Mouse (Mus musculus): ENCODE data around the gene Nubp2. TPM values are rescaled to one million over a fixed set of nuclear protein-coding genes. Genes with fewer than 3 reads are reported as not detected.

Nubp2 gene
- 71.8 and 81.8 TPM in 2 replicates for polyA plus RNA-seq (2016; fragmentation: Nextera tagmentation; extraction: Ambion mirVana)

GRCm38 (mm10) chr17:24886134-24886931, at the start of gene Nubp2, which contains the start of gene Spsb3:
TSS of gene Nubp2 (minus strand) at chr17:24886349.
TSS of gene Spsb3 (plus strand) at chr17:24886643.
- Histone ChIP-seq H3K36me3 (replicated peaks) (peaks cover 65% of the 10 kb centered on the region), H3K27me3 (replicated peaks; ENCODE audit: low read depth, poor library complexity, severe bottlenecking) (no peaks in the 10 kb centered on the region), H3K4me3 (peak within 1 kb of the TSS; percentile 84), H3K4me1 (peaks cover 34% of the 10 kb centered on the region), H3K27ac (replicated peaks) (peak within 1 kb of the TSS; percentile 85), H3K9me3 (no peaks in the 10 kb centered on the region)
- peak; percentile 97 for DNase-seq (ENCODE audit: low spot score)
- WGBS: under 1% methylated on average over 69 of the region's 69 CpGs

- Histone ChIP-seq H3K9me3 (no peaks in the 10 kb centered on the region), H3K4me1 (peaks cover 16% of the 10 kb centered on the region), H3K27ac (replicated peaks) (peak overlapping the region; percentile 90), H3K4me3 (peak overlapping the region; percentile 94), H3K27me3 (replicated peaks; ENCODE audit: low read depth, poor library complexity, severe bottlenecking) (no peaks in the 10 kb centered on the region), H3K36me3 (replicated peaks) (peaks cover 32% of the 10 kb centered on the region)
- DNase-seq (ENCODE audit: low spot score): no peak
These were observed 49.5 kb upstream of the Nubp2 start for GRCm38 (mm10) chr17:24935666-24936065.

DNA sequence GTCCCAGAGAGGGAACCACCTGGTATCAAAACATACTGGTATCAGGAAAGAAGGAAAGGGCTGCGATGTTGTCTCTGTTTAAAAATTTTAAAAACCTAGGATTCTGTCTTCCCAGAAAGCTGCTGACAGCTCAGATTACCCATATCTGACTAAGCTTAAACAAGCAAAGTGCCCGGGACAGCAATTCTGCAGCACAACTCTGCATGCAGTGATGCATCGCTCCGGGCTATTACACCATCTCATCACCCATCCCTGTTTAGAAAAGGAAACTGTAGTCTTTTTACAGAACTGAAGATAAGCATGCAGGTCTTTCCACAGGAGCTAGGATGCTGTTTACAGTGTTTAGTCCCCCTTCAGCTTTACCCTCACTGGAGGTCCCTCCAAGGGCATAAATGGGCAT, 48.8 kb upstream of the Nubp2 start:
- Histone ChIP-seq H3K27ac (replicated peaks) (no peak overlapping the region), H3K27me3 (replicated peaks; ENCODE audit: low read depth, poor library complexity, severe bottlenecking) (no peaks in the 10 kb centered on the region), H3K36me3 (replicated peaks) (peaks cover 32% of the 10 kb centered on the region), H3K4me1 (peaks cover 16% of the 10 kb centered on the region), H3K4me3 (peak overlapping the region; percentile 94), H3K9me3 (no peaks in the 10 kb centered on the region)
- WGBS: 86% methylated on average over 4 of the region's 4 CpGs
- DNase-seq (ENCODE audit: low spot score): no peak

DNA sequence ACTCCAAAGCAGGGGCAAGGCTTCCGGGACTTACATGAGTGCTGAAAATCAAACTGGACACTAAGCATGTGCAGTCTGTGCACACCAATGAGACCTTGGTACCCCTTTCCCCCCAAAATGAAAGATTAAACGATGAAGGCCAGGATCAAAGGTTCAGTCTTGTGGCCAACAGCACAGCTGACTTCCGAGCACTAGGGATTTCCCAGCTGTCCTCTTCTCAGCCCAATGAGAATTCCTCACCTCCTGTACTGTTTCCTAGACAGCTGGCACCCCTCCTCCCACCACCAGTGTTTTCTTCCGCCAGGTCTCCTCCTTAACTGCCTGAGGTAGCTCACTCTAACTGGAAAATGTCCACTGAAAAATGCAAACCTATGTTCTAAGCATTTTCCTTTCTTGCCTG, 47.0 kb upstream of the Nubp2 start:
- no peak overlapping the region for H3K4me3 ChIP-seq
- DNase-seq (ENCODE audit: low spot score): no peak
- peaks cover 16% of the 10 kb centered on the region for H3K4me1 ChIP-seq
- peaks cover 44% of the 10 kb centered on the region for H3K36me3 ChIP-seq (replicated peaks)
- no peaks in the 10 kb centered on the region for H3K9me3 ChIP-seq
- H3K27ac ChIP-seq (replicated peaks): no peak overlapping the region
- 88% methylated on average over 4 of the region's 4 CpGs for WGBS
- no peaks in the 10 kb centered on the region for H3K27me3 ChIP-seq (replicated peaks; ENCODE audit: low read depth, poor library complexity, severe bottlenecking)

- WGBS: 91% methylated on average over 4 of the region's 4 CpGs
- H3K27ac ChIP-seq (replicated peaks): no peak overlapping the region
- H3K4me3 ChIP-seq: no peak overlapping the region
- no peaks in the 10 kb centered on the region for H3K27me3 ChIP-seq (replicated peaks; ENCODE audit: low read depth, poor library complexity, severe bottlenecking)
- H3K4me1 ChIP-seq: peaks cover 16% of the 10 kb centered on the region
- DNase-seq (ENCODE audit: low spot score): no peak
- no peaks in the 10 kb centered on the region for H3K9me3 ChIP-seq
- H3K36me3 ChIP-seq (replicated peaks): peaks cover 51% of the 10 kb centered on the region
These were observed 46.3 kb upstream of the Nubp2 start for GRCm38 (mm10) chr17:24932431-24932830.

GRCm38 (mm10) chr17:24929506-24929905, 43.4 kb upstream of the Nubp2 start:
- Histone ChIP-seq H3K4me1 (peaks cover under 1% of the 10 kb centered on the region; the same call in 1 of the 2 replicates), H3K9me3 (no peaks in the 10 kb centered on the region), H3K27ac (replicated peaks) (no peak overlapping the region), H3K27me3 (replicated peaks; ENCODE audit: low read depth, poor library complexity, severe bottlenecking) (no peaks in the 10 kb centered on the region), H3K36me3 (replicated peaks) (peaks cover 78% of the 10 kb centered on the region), H3K4me3 (no peak overlapping the region)
- WGBS: 93% methylated on average over 1 of the region's 1 CpGs
- no peak for DNase-seq (ENCODE audit: low spot score)

DNA sequence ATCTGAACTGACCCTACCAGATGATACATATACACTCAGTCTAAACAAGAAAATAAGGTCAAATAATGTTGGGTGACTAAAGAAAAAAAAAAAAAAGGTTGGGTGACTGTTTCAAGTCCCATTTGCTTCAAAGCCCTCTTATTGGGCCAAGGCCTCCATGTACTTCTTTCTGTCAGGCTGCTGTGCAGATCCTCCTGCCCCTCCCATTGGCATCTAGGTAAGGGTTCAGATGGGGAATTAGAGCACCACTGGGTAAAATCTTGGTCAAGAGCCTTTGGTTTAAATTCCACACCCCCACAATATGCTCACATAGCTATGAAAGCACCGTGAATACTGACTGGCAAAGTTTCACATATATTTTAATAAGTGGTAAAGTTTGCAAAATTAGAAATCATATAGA, 37.1 kb upstream of the Nubp2 start:
- peaks cover 99% of the 10 kb centered on the region for H3K36me3 ChIP-seq (replicated peaks)
- no peaks in the 10 kb centered on the region for H3K4me1 ChIP-seq
- H3K9me3 ChIP-seq: no peaks in the 10 kb centered on the region
- no peak for DNase-seq (ENCODE audit: low spot score)
- no peaks in the 10 kb centered on the region for H3K27me3 ChIP-seq (replicated peaks; ENCODE audit: low read depth, poor library complexity, severe bottlenecking)
- no peak overlapping the region for H3K4me3 ChIP-seq
- WGBS: 90% methylated on average over 1 of the region's 1 CpGs
- H3K27ac ChIP-seq (replicated peaks): no peak overlapping the region

GRCm38 (mm10) chr17:24913984-24914383, 27.8 kb upstream of the Nubp2 start:
- H3K4me1 ChIP-seq: no peaks in the 10 kb centered on the region
- no peaks in the 10 kb centered on the region for H3K9me3 ChIP-seq
- peaks cover 100% of the 10 kb centered on the region for H3K36me3 ChIP-seq (replicated peaks)
- no peak for DNase-seq (ENCODE audit: low spot score)
- no peaks in the 10 kb centered on the region for H3K27me3 ChIP-seq (replicated peaks; ENCODE audit: low read depth, poor library complexity, severe bottlenecking)
- no peak overlapping the region for H3K4me3 ChIP-seq
- H3K27ac ChIP-seq (replicated peaks): no peak overlapping the region

GRCm38 (mm10) chr17:24907591-24907990, 21.4 kb upstream of the Nubp2 start:
- no peaks in the 10 kb centered on the region for H3K27me3 ChIP-seq (replicated peaks; ENCODE audit: low read depth, poor library complexity, severe bottlenecking)
- peaks cover 100% of the 10 kb centered on the region for H3K36me3 ChIP-seq (replicated peaks)

DNA sequence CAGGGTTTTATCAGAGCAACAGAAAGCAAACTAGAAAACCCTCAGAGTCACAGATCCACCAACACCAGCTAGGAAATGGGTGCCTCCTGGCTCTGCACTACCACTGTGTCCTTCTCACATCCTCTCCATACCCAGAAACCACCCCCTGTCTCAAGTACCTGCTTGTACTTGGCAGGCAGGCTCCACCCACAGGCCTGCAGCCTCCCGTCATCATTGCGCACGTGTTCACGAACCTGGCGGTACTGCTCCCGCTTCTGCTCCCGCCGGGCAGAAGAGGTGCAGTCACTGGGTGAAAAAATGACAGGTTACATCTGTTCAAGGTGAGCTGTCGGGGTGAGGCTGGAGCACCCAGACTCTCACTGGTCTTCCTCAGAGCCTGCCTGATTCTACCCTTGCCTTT, 17.6 kb upstream of the Nubp2 start:
- no peaks in the 10 kb centered on the region for H3K9me3 ChIP-seq
- WGBS: 96% methylated on average over 9 of the region's 9 CpGs
- no peak for DNase-seq (ENCODE audit: low spot score)
- H3K27ac ChIP-seq (replicated peaks): no peak overlapping the region
- H3K4me1 ChIP-seq: no peaks in the 10 kb centered on the region
- H3K36me3 ChIP-seq (replicated peaks): peaks cover 100% of the 10 kb centered on the region
- no peaks in the 10 kb centered on the region for H3K27me3 ChIP-seq (replicated peaks; ENCODE audit: low read depth, poor library complexity, severe bottlenecking)
- no peak overlapping the region for H3K4me3 ChIP-seq

More at GRCm38 (mm10) chr17:24907591-24907990, 21.4 kb upstream of the Nubp2 start:
- no peak for DNase-seq (ENCODE audit: low spot score)
- 94% methylated on average over 2 of the region's 2 CpGs for WGBS
- H3K27ac ChIP-seq (replicated peaks): no peak overlapping the region
- H3K4me1 ChIP-seq: no peaks in the 10 kb centered on the region
- H3K9me3 ChIP-seq: no peaks in the 10 kb centered on the region
- H3K4me3 ChIP-seq: no peak overlapping the region

- peaks cover 4% of the 10 kb centered on the region for H3K4me1 ChIP-seq
- no peak overlapping the region for H3K4me3 ChIP-seq
- WGBS: 71% methylated on average over 9 of the region's 9 CpGs
- no peak overlapping the region for H3K27ac ChIP-seq (replicated peaks)
- H3K9me3 ChIP-seq: no peaks in the 10 kb centered on the region
- peak; percentile 43 for DNase-seq (ENCODE audit: low spot score)
- H3K36me3 ChIP-seq (replicated peaks): peaks cover 100% of the 10 kb centered on the region
- H3K27me3 ChIP-seq (replicated peaks; ENCODE audit: low read depth, poor library complexity, severe bottlenecking): no peaks in the 10 kb centered on the region
These were observed 16.7 kb upstream of the Nubp2 start for GRCm38 (mm10) chr17:24902671-24903474.

DNA sequence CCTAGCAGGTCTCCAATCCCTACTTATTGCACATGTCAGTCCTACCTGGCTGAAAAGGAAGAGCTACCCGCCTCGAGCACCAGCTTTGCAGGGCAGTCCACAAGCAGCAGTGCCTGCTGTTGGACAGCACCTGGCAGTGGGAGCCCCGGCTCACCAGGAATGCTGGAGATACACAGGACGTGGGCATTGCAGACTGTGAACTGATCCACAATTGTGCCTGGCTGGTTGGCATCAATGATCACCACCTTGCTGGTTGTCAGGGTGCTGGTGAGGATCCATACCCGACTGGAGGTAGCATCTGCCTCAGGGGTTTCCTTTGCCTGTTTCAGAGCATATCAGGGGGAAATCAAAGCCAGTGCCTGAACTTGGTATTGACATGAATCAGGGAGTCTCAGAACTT, 16.0 kb upstream of the Nubp2 start:
- no peak overlapping the region for H3K4me3 ChIP-seq
- H3K36me3 ChIP-seq (replicated peaks): peaks cover 100% of the 10 kb centered on the region
- H3K27ac ChIP-seq (replicated peaks): no peak overlapping the region
- H3K4me1 ChIP-seq: peaks cover 12% of the 10 kb centered on the region
- no peaks in the 10 kb centered on the region for H3K9me3 ChIP-seq
- DNase-seq (ENCODE audit: low spot score): no peak
- H3K27me3 ChIP-seq (replicated peaks; ENCODE audit: low read depth, poor library complexity, severe bottlenecking): no peaks in the 10 kb centered on the region
- WGBS: 92% methylated on average over 5 of the region's 5 CpGs

Data from embryonic facial prominence, embryonic 10.5 days (tissue).